Mouse (Mus musculus) spleen, adult 2 months (tissue): ENCODE measurements around the gene Dcbld1. TPM values are rescaled to one million over a fixed set of nuclear protein-coding genes. Genes with fewer than 3 reads are reported as not detected.
A peak's percentile ranks its signal among the peaks of the same experiment; 100 is the strongest.

Experiments
- DNase-seq, 2 experiments: peaks; one replicate each; pipeline versions ENCODE4 v3.0.0 to v3.0.0-alpha.2; 2012 to 2021; ENCODE audit warnings: low spot score in 2 of 2, low read depth in 1 of 2
- H3K27ac ChIP-seq: fragments of 200-500 bp; 2 replicates; pipeline ENCODE4 v1.5.1; 2012; ENCODE audit warnings: low read length, inconsistent platforms; ENCODE audit not compliant: insufficient read depth
- H3K27me3 ChIP-seq: fragments of 200-500 bp; 2 replicates; pipeline ENCODE4 v1.6.1; 2012; ENCODE audit warnings: mild to moderate bottlenecking, moderate library complexity, low read length, inconsistent platforms; ENCODE audit not compliant: control insufficient read depth, insufficient read depth
- H3K36me3 ChIP-seq: fragments of 200-500 bp; 2 replicates; pipeline ENCODE4 v1.6.1; 2012; ENCODE audit warnings: mild to moderate bottlenecking, low read length, inconsistent platforms; ENCODE audit not compliant: control insufficient read depth, insufficient read depth
- H3K4me1 ChIP-seq: fragments of 200-500 bp; 2 replicates; pipeline ENCODE4 v1.6.1; 2011; ENCODE audit warnings: inconsistent platforms; ENCODE audit not compliant: control insufficient read depth, insufficient read depth, insufficient read length
- H3K4me3 ChIP-seq: fragments of 200-500 bp; 2 replicates; pipeline ENCODE4 v1.5.1; 2011; ENCODE audit warnings: mild to moderate bottlenecking, inconsistent platforms; ENCODE audit not compliant: insufficient read depth, insufficient read length; ENCODE audit errors: extremely low read depth
- CTCF ChIP-seq: fragments of 200-500 bp; IDR thresholded peaks from 2 replicates; pipeline ENCODE4 v1.5.1; 2011; ENCODE audit warnings: mild to moderate bottlenecking, inconsistent platforms; ENCODE audit not compliant: insufficient read depth, insufficient read length, insufficient replicate concordance; ENCODE audit errors: extremely low read depth
- POLR2A ChIP-seq: fragments of 200-500 bp; IDR thresholded peaks from 2 replicates; pipeline ENCODE4 v1.6.1; 2011; ENCODE audit warnings: low read depth, low read length, inconsistent platforms
- WGBS: fragments of 180-500 bp; shearing (Covaris S2); methylation state at CpG from one replicate; pipeline ENCODE4 v1.1.7; 2018; 5-methylcytosine and 5-hydroxymethylcytosine counted together
- polyA plus RNA-seq: library from polyadenylated mRNA; depleted of rRNA; stranded (reverse); fragments of >200 nt; gene quantifications from 2 replicates; pipeline ENCODE4 v1.2.3, GENCODE M21; 2012

Gene Dcbld1
- polyA plus RNA-seq, 1 experiment = 2.0 TPM

DNA sequence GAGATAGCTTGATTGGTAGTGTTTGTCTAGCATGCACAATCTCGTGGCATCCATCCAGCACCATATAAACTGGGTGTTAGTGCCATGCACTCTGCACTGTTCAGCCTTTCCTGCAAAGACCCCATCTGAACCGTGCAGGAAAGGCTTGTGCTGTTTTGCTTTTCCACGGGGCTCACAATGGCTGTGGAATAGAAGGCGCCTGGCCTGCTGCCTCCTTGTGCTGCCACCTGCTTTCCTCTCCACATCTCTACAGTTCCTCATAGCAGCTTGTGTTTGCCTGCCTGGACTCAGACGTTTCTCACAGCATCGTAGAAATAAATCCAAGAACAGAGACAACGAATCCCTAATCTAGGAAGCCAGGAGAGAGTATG, 15.9 kb upstream of the Dcbld1 start:
- no peaks in the 10 kb centered on the region for H3K4me1 ChIP-seq
- 50% methylated on average over 7 of the region's 7 CpGs for WGBS
- TF ChIP-seq POLR2A (no peak), CTCF (no peak)

DNA sequence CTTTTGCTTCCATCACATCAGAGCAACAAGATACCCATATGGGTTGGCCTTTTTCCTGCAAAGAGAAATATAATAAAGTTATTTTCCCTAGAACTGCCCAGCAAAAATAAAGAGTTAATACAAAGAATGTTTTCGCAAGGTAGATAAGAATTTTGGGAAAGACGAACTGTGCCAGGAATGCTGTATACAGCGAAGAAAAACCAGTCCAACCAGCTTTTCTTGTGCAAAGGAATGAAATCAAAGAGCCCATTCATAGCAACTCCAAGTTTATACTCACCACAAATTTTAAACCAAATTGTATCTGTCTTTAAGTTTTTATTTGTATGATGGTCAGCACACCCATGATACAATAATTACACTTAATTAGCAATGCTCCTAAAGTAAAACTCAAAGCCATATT, 13.8 kb upstream of the Dcbld1 start:
- DNase-seq = no peak
- Histone ChIP-seq H3K36me3 (no peaks in the 10 kb centered on the region), H3K27ac (no peak overlapping the region), H3K4me3 (no peak overlapping the region), H3K4me1 (no peaks in the 10 kb centered on the region), H3K27me3 (no peaks in the 10 kb centered on the region)
- TF ChIP-seq POLR2A (no peak), CTCF (no peak)
- 85% methylated on average over 3 of the region's 3 CpGs for WGBS

More for the DNA sequence above, 15.9 kb upstream of the Dcbld1 start:
- DNase-seq = no peak
- Histone ChIP-seq H3K27ac (no peak overlapping the region), H3K4me3 (no peak overlapping the region), H3K27me3 (no peaks in the 10 kb centered on the region), H3K36me3 (no peaks in the 10 kb centered on the region)

DNA sequence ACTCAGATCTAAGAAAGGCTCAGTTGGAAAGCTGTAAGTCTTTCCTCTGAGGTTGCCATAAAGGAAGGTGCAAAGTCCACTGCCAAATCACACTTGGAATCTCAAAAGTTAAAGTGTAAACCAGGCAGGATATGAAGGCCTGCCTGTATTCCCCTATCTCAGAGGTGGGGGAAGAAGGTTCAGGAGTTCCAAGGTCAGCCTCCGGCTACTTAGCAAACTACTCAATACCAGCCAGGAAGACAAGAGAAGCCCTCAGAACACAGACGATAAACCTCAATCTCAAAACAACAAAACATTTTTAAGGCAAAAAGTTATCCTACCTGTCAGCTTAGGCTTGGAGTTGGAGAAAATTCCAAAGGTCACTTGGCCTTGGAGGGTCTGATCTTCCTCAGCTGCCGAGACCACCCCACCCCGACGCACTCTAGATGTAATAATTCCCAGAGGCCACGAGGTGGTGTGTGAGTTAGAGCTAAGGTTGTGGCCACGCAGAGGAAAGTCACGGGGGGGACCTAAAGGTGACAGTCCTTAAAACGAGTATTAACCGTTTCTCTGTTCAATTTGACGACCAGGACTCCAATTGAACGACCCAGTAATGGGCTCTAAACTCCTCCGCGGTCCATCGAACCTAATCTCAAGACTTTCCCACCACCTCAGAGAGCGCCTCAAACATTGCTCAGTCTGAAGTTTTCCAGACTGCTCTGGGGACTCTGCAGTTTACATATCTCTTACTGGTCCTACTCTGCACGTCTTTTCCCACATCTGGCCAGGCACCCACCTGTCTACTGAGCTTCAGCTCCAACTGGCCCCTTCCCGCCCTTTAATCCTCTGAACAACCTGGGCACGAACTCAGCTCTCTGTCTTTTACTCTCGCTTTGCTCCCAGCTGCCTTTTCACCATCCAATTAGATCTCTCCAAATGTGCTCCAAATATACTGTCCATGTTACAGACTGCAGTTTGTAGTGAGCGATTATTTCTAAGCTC, 933 bp upstream of the Dcbld1 start:
- Histone ChIP-seq H3K27ac (no peak overlapping the region), H3K36me3 (no peaks in the 10 kb centered on the region), H3K4me1 (peaks cover 5% of the 10 kb centered on the region; the same call in 1 of the 2 replicates), H3K27me3 (peaks cover 5% of the 10 kb centered on the region; the same call in 1 of the 2 replicates), H3K4me3 (no peak overlapping the region)
- DNase-seq = peak in 1 of 2 experiments; percentile 26
- peak; percentile 20; the same call in 1 of the 2 replicates for TF ChIP-seq CTCF
- TF ChIP-seq POLR2A = no peak
- 9% methylated on average over 21 of the region's 21 CpGs for WGBS

DNA sequence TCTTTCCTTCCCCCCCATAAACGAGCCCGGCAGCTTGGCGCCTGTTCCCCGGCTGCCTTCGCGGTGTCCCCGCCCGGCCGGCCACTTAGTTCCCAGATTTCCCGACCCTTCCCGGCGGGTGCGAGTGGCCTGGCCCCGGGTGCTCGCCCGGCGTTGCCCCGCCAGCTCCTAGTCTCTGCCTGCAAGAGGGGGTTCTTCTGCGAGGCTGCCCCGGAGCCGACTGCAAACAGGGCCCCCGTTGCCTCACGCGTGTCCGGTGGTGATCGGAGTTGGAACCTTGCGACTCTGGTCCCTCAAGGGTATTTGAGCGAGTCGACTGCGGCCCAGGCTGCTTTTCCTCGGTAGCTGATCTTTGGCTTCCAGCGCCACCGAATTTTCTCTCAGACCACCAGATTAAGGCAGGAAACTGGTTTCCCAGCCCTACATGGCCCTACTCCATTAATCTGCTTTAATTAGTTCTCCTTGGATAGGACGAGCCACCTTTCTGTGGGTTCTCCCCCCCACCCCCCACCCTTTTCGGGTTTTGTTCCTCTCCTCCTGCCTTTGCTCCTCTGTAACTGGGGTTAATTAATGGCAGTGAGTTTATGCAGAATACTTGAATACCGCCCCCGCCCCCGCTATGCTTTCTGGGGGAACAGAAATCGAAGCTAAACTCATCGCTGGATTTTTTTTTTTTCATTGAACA, 692 bp downstream of the Dcbld1 start:
- TF ChIP-seq POLR2A (no peak), CTCF (no peak)
- Histone ChIP-seq H3K27me3 (peaks cover 5% of the 10 kb centered on the region; the same call in 1 of the 2 replicates), H3K4me1 (peaks cover 5% of the 10 kb centered on the region; the same call in 1 of the 2 replicates), H3K4me3 (peak overlapping the region; percentile 61), H3K27ac (no peak overlapping the region), H3K36me3 (no peaks in the 10 kb centered on the region)
- WGBS = 1% methylated on average over 40 of the region's 40 CpGs
- peak in 1 of 2 experiments; percentile 21 for DNase-seq

- 16% methylated on average over 7 of the region's 7 CpGs for WGBS
- H3K36me3 ChIP-seq = no peaks in the 10 kb centered on the region
- H3K4me1 ChIP-seq = peaks cover 5% of the 10 kb centered on the region; the same call in 1 of the 2 replicates
- DNase-seq = no peak
- TF ChIP-seq POLR2A (no peak), CTCF (no peak)
- H3K4me3 ChIP-seq = no peak overlapping the region
- H3K27ac ChIP-seq = no peak overlapping the region
- peaks cover 5% of the 10 kb centered on the region; the same call in 1 of the 2 replicates for H3K27me3 ChIP-seq
Measured at GRCm38 (mm10) chr10:52234654-52234981, 1.2 kb downstream of the Dcbld1 start.

DNA sequence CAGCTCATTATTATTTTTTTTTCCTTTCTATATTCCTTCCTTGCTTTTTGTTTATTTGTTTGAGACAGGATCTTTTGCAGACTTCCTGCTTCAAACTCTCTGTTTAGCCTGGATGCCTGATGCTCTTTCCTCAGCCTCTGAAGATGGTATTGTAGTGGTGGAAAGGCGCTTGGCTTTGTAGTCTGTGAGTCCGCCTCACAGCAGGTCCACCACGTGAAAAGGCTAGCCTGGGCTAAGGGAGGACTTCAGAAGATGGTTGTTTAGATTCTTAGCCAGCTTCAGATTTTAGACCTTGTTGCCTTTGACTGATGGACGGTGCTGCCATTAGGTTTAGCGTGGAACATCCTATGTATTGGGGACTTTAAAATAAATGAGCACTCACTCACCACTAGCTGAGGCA, 2.0 kb downstream of the Dcbld1 start:
- peaks cover 5% of the 10 kb centered on the region; the same call in 1 of the 2 replicates for H3K4me1 ChIP-seq
- H3K36me3 ChIP-seq = no peaks in the 10 kb centered on the region
- WGBS = 86% methylated on average over 5 of the region's 5 CpGs
- H3K4me3 ChIP-seq = no peak overlapping the region
- TF ChIP-seq POLR2A (no peak), CTCF (no peak)
- no peak for DNase-seq
- H3K27ac ChIP-seq = no peak overlapping the region
- H3K27me3 ChIP-seq = peaks cover 5% of the 10 kb centered on the region; the same call in 1 of the 2 replicates
